Mouse (Mus musculus): Measurements from ENCODE around the gene Myoc. TPM values are rescaled to one million over a fixed set of nuclear protein-coding genes. Genes with fewer than 3 reads are reported as not detected.
A peak's percentile ranks its signal among the peaks of the same experiment; 100 is the strongest.

Myoc gene
- polyA plus RNA-seq, 1 experiment from 2014 or later: not detected

- no peak overlapping the region for H3K9ac ChIP-seq
- no peak for ATAC-seq
- no peaks in the 10 kb centered on the region for H3K36me3 ChIP-seq (ENCODE audit: poor library complexity, severe bottlenecking)
- H3K9me3 ChIP-seq (replicated peaks): no peaks in the 10 kb centered on the region
- no peak overlapping the region for H3K4me3 ChIP-seq
- no peak overlapping the region for H3K27ac ChIP-seq
- 89% methylated on average over 11 of the region's 11 CpGs for WGBS
- no peaks in the 10 kb centered on the region for H3K27me3 ChIP-seq
- H3K4me2 ChIP-seq: no peak overlapping the region
- no peaks in the 10 kb centered on the region for H3K4me1 ChIP-seq
These were observed 21.4 kb downstream of the Myoc start for GRCm38 (mm10) chr1:162660276-162660860.

- Histone ChIP-seq H3K36me3 (ENCODE audit: poor library complexity, severe bottlenecking) (peaks cover 5% of the 10 kb centered on the region; the same call in 1 of the 2 replicates), H3K4me2 (peak overlapping the region; percentile 56; the same call in 1 of the 2 replicates), H3K27me3 (no peaks in the 10 kb centered on the region), H3K27ac (no peak overlapping the region), H3K4me1 (peaks cover 4% of the 10 kb centered on the region; the same call in 1 of the 2 replicates), H3K9ac (no peak overlapping the region), H3K9me3 (replicated peaks) (no peaks in the 10 kb centered on the region), H3K4me3 (no peak overlapping the region)
- peak; percentile 98 for ATAC-seq
- WGBS: 14% methylated on average over 10 of the region's 10 CpGs
These were observed 26.0 kb downstream of the Myoc start for GRCm38 (mm10) chr1:162664826-162665475.

- Histone ChIP-seq H3K27ac (no peak overlapping the region), H3K27me3 (no peaks in the 10 kb centered on the region), H3K9me3 (replicated peaks) (no peaks in the 10 kb centered on the region), H3K4me3 (peak overlapping the region; percentile 25; the same call in 1 of the 2 replicates), H3K36me3 (ENCODE audit: poor library complexity, severe bottlenecking) (peaks cover 12% of the 10 kb centered on the region), H3K4me2 (peak overlapping the region; percentile 56), H3K4me1 (peaks cover 4% of the 10 kb centered on the region; the same call in 1 of the 2 replicates), H3K9ac (peak overlapping the region; percentile 55; the same call in 1 of the 2 replicates)
- peak; percentile 77 for ATAC-seq
- WGBS: 3% methylated on average over 11 of the region's 11 CpGs
These were observed 26.7 kb downstream of the Myoc start for GRCm38 (mm10) chr1:162665486-162666174.

DNA sequence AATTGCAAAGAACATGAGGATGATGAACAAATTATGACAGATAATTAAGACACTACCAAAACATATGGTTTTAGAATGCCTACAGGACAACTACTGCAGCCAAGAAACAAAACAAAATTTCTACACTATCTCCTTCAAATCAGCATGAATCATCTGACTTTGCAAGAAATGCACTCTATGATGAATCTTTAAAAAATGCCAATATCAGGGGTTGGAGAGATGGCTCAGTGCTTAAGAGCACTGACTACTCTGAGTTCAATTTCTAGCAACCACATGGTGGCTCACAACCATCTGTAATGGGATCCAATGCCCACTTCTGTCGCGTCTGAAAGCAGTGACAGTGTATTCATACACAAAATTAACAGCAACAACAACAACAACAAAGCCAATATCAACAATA lies 54.8 kb downstream of the Myoc start:
- H3K4me1 ChIP-seq: no peaks in the 10 kb centered on the region
- H3K9ac ChIP-seq: no peak overlapping the region
- no peak overlapping the region for H3K4me2 ChIP-seq
- ATAC-seq: no peak
- peaks cover 83% of the 10 kb centered on the region for H3K36me3 ChIP-seq (ENCODE audit: poor library complexity, severe bottlenecking)
- H3K27me3 ChIP-seq: no peaks in the 10 kb centered on the region
- no peaks in the 10 kb centered on the region for H3K9me3 ChIP-seq (replicated peaks)
- no peak overlapping the region for H3K27ac ChIP-seq
- no peak overlapping the region for H3K4me3 ChIP-seq
- WGBS: 92% methylated on average over 2 of the region's 2 CpGs

GRCm38 (mm10) chr1:162697866-162698265 lies 58.9 kb downstream of the Myoc start:
- H3K36me3 ChIP-seq (ENCODE audit: poor library complexity, severe bottlenecking): peaks cover 80% of the 10 kb centered on the region
- WGBS: 97% methylated on average over 6 of the region's 6 CpGs
- H3K27me3 ChIP-seq: no peaks in the 10 kb centered on the region
- ATAC-seq: no peak
- no peaks in the 10 kb centered on the region for H3K4me1 ChIP-seq
- H3K4me3 ChIP-seq: no peak overlapping the region
- H3K9me3 ChIP-seq (replicated peaks): no peaks in the 10 kb centered on the region
- no peak overlapping the region for H3K27ac ChIP-seq
- no peak overlapping the region for H3K4me2 ChIP-seq
- H3K9ac ChIP-seq: no peak overlapping the region

Small RNA genes within 50 kb of the gene (microRNA-seq; reads per million reads assigned to microRNA genes)
- gene Gm27616: not detected

Other genes with a start within 250 kb of the Myoc start
- 15.1 and 16.7 TPM in 2 replicates for gene Dnm3, start 161.1 kb upstream of the Myoc start, polyA plus RNA-seq (2015; fragmentation: Nextera tagmentation; extraction: Ambion mirVana)
- 22.5 and 22.6 TPM in 2 replicates for gene Mettl13, start 90.6 kb upstream of the Myoc start, polyA plus RNA-seq (2015; fragmentation: Nextera tagmentation; extraction: Ambion mirVana)
- 62.6 and 66.5 TPM in 2 replicates for gene Vamp4, start 68.6 kb upstream of the Myoc start, polyA plus RNA-seq (2015; fragmentation: Nextera tagmentation; extraction: Ambion mirVana)
- gene Myocos, start 19.1 kb downstream of the Myoc start, polyA plus RNA-seq (2015; fragmentation: Nextera tagmentation; extraction: Ambion mirVana): not detected in 2 replicates
- 174 and 175 TPM in 2 replicates for gene Prrc2c, start 101.4 kb downstream of the Myoc start, polyA plus RNA-seq (2015; fragmentation: Nextera tagmentation; extraction: Ambion mirVana)
- 0.31 TPM in 1 of 2 replicates, not detected in the other for gene Fmo4, start 174.8 kb downstream of the Myoc start, polyA plus RNA-seq (2015; fragmentation: Nextera tagmentation; extraction: Ambion mirVana)
- 9.4 and 10.6 TPM in 2 replicates for gene Fmo1, start 227.5 kb downstream of the Myoc start, polyA plus RNA-seq (2015; fragmentation: Nextera tagmentation; extraction: Ambion mirVana)

Data from forebrain, embryonic 13.5 days (tissue).